Mouse (Mus musculus) lung, embryonic 16.5 days (tissue): ENCODE measurements at regions not wholly inside any gene's neighbourhood (a gene's known extent, or its start where the extent isn't known, plus 50 kb on each side); places are given as distances from the start of the nearest gene placed in this dataset.

ENCODE experiments used
- ATAC-seq: fragments of 200-750 bp; cut with Nextera tagmentation; 2 replicates; pipeline ENCODE4 v1.8.0; 2017; ENCODE audit warnings: low read depth, mild to moderate bottlenecking, moderate library complexity
- H3K27ac ChIP-seq: fragments of 300-500 bp; sonication (generic); 2 replicates; pipeline ENCODE4 v1.5.1; 2014; ENCODE audit warnings: mild to moderate bottlenecking, control low read depth, low read length
- H3K27me3 ChIP-seq: fragments of 300-500 bp; sonication (generic); 2 replicates; pipeline ENCODE4 v1.6.1; 2014; ENCODE audit warnings: low read depth, low read length, mixed read lengths; ENCODE audit not compliant: control insufficient read depth, insufficient read depth
- H3K36me3 ChIP-seq: fragments of 300-500 bp; sonication (generic); 2 replicates; pipeline ENCODE4 v1.6.1; 2014; ENCODE audit warnings: low read length; ENCODE audit not compliant: control insufficient read depth, insufficient read depth
- H3K4me1 ChIP-seq: fragments of 300-500 bp; sonication (generic); replicated peaks from 2 replicates; pipeline ENCODE4 v1.6.1; 2014; ENCODE audit warnings: low read length, mixed read lengths; ENCODE audit not compliant: control insufficient read depth, insufficient read depth
- H3K4me2 ChIP-seq: fragments of 300-500 bp; sonication (generic); 2 replicates; pipeline ENCODE4 v1.6.1; 2014; ENCODE audit warnings: low read depth, low read length, control low read depth
- H3K4me3 ChIP-seq: fragments of 300-500 bp; sonication (generic); 2 replicates; pipeline ENCODE4 v1.5.1; 2014; ENCODE audit warnings: mild to moderate bottlenecking, low read length, control low read depth
- H3K9ac ChIP-seq: fragments of 300-500 bp; sonication (generic); 2 replicates; pipeline ENCODE4 v1.6.1; 2014; ENCODE audit warnings: low read length, control low read depth
- H3K9me3 ChIP-seq: fragments of 300-500 bp; sonication (generic); 2 replicates; pipeline ENCODE4 v1.6.1; 2016; ENCODE audit warnings: low read length; ENCODE audit not compliant: control insufficient read depth
- WGBS: fragments of 180-500 bp; shearing (Covaris S2); extraction: QIAGEN DNeasy Blood & Tissue Kit; methylation state at CpG from one replicate; pipeline ENCODE4 v1.1.7; 2014; 5-methylcytosine and 5-hydroxymethylcytosine counted together

DNA sequence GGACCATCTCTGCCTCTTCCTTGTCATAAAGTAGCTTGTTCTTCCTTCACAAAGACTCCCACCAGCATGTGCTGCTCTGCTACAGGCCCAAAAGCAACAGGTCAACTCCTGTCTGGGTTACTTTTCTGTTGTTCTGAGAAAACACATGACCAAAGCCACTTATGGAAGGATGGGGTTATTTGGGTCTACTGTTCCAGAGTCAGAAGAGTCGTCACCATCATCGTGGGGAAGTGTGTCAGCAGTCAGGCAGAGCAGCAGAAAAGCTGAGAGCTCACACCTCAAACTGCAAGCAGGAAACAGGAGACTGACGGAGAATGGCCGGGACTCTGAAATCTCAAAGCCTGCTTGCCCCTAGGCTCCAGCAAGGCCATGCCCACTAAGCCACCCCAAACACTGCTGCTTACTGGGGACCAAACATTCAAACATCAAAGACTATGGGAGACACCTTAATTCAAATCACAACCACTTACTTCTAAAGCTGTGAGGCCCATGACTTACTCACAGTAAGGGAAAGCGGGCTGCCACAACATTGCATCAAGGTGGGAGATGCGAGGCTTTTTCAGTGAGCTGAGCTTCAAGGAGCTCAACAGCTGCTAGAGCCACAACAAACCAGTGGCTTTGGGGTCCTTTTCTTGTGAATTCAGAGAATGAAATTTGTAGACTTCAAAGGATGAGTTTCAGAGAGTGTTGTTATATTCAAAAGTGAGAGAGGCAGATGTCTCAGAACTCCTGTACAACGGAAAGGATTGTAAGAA lies 96.6 kb upstream of the Hs6st1 start:
- Histone ChIP-seq H3K9ac (no peak overlapping the region), H3K4me2 (no peak overlapping the region), H3K4me3 (no peak overlapping the region), H3K9me3 (no peaks in the 10 kb centered on the region), H3K27me3 (no peaks in the 10 kb centered on the region), H3K4me1 (peaks cover 6% of the 10 kb centered on the region), H3K27ac (no peak overlapping the region), H3K36me3 (no peaks in the 10 kb centered on the region)
- 63% methylated on average over 7 of the region's 7 CpGs for WGBS
- ATAC-seq = no peak

DNA sequence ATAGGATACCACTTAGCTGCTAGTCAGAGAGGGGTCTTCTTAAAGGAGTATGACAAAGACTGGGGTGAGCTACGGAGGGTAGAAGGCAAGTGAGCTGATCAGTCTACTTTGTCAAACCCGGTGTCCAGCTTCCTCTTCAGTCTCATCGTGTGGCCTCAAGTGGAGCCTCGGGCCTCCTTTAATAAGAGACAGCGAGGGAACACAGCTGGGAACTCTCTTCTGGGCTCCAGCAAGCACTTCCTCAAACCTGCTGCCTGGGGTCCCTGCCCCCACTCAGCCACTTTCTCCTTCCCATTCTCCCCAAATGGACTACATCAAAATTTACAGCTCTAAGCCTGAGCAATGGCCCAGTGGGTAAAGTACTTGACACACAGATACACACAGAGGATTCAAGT lies 96.0 kb upstream of the Hs6st1 start:
- Histone ChIP-seq H3K4me1 (peaks cover 6% of the 10 kb centered on the region), H3K9ac (no peak overlapping the region), H3K9me3 (no peaks in the 10 kb centered on the region), H3K36me3 (no peaks in the 10 kb centered on the region), H3K27ac (no peak overlapping the region), H3K27me3 (no peaks in the 10 kb centered on the region), H3K4me3 (no peak overlapping the region), H3K4me2 (no peak overlapping the region)
- no peak for ATAC-seq
- 25% methylated on average over 5 of the region's 5 CpGs for WGBS

DNA sequence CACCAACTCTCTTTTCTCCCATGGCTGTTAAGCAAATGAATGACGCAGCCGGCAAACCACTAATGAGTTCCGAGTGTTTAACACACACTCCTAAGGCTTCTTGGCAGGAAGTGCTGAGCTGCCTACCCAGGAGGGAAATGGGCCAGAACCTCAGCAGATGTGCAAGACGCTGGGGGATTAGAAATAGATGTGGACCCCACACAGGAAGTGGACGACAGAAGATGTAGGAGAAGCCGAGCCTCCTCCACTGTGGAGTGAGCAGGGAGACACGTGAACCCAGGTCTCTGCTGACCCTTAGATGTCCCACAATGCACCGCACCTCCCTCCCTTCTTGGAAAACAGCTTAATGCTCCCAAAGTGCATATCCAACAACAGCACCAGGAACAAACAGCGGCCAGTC lies 94.8 kb upstream of the Hs6st1 start:
- 42% methylated on average over 9 of the region's 9 CpGs for WGBS
- H3K4me2 ChIP-seq = no peak overlapping the region

DNA sequence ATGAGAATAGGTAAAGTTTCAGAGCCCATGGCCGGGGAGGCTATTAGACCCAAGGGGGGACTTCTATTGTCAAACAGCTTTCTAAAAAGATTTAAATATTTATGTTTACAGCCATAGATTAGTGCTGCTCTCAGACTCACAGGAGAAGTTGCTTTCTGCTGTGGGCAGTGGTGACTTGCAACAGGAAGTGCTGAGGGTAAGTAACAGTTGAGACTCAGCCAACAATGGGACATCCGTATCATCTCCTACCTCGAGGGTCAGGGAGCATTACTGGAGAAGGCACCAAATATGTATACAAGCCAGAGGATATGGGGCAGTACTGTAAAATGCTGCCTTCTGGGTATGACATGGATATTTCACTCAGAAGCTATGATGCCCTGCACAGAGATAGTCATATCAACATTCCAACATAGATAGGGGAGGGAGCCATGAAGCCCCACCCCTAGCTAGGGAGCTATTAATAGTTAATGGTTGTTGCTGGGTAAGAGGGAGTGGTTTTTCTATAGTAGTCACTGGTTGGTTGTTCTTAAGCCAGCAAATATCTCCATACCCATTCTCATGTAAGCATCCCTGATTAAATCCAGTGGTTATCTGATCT lies 92.5 kb upstream of the Hs6st1 start:
- ATAC-seq = peak; percentile 38; the same call in 1 of the 2 replicates
- Histone ChIP-seq H3K27me3 (no peaks in the 10 kb centered on the region), H3K27ac (no peak overlapping the region), H3K36me3 (no peaks in the 10 kb centered on the region), H3K4me1 (peaks cover 6% of the 10 kb centered on the region), H3K4me3 (no peak overlapping the region), H3K4me2 (no peak overlapping the region), H3K9me3 (no peaks in the 10 kb centered on the region), H3K9ac (no peak overlapping the region)
- WGBS = 57% methylated on average over 3 of the region's 3 CpGs

More for the DNA sequence above, 94.8 kb upstream of the Hs6st1 start:
- H3K9ac ChIP-seq = no peak overlapping the region
- peak overlapping the region; percentile 39 for H3K27ac ChIP-seq
- ATAC-seq = no peak; the same call in 1 of the 2 replicates
- no peaks in the 10 kb centered on the region for H3K36me3 ChIP-seq
- H3K4me1 ChIP-seq = peaks cover 6% of the 10 kb centered on the region
- H3K9me3 ChIP-seq = no peaks in the 10 kb centered on the region
- no peak overlapping the region for H3K4me3 ChIP-seq
- H3K27me3 ChIP-seq = no peaks in the 10 kb centered on the region

DNA sequence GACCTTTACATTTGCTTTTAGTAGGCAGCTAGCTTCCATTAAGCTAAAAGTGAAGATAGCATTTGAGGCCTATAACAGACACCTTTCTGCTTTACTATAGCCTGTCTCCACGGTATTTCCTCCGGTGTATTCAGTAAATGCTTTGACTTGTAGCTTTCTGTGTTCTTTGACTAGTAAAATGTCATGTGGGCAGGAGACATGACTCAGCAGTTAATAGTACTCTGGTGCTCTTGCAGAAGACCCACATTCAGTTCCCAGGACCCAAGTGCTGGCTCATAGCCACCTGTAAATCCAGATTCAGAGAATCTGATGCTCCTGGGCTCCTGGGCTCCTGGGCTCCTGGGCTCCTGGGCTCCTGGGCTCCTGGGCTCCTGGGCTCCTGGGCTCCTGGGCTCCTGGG lies 91.7 kb upstream of the Hs6st1 start:
- H3K27me3 ChIP-seq = no peaks in the 10 kb centered on the region
- no peaks in the 10 kb centered on the region for H3K9me3 ChIP-seq
- no peak overlapping the region for H3K27ac ChIP-seq
- H3K4me2 ChIP-seq = no peak overlapping the region
- H3K4me3 ChIP-seq = no peak overlapping the region
- no peak overlapping the region for H3K9ac ChIP-seq
- H3K4me1 ChIP-seq = peaks cover 6% of the 10 kb centered on the region
- ATAC-seq = no peak
- 72% methylated on average over 2 of the region's 2 CpGs for WGBS
- no peaks in the 10 kb centered on the region for H3K36me3 ChIP-seq

DNA sequence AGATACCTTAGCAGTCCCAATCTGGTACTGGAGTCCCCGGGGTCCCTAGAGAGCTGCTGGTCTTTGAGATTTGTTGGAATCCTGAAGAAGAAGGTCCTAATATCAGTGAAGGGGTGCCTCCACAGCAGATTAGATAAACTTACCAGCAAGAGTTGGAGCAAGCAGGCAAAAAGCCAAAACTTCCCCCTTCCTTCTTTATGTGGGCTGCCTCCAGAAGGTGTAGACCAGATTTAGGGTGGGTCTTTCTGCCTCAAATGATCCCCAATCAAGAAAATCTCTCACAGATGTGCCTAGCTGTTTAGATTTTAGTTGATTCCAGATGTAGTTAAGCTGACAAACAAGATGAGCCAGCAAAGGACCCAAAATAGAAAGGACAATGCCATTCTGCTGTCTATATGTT lies 90.1 kb upstream of the Hs6st1 start:
- Histone ChIP-seq H3K4me1 (peaks cover 6% of the 10 kb centered on the region), H3K9ac (no peak overlapping the region), H3K27me3 (no peaks in the 10 kb centered on the region), H3K9me3 (no peaks in the 10 kb centered on the region), H3K27ac (no peak overlapping the region), H3K4me2 (no peak overlapping the region), H3K4me3 (no peak overlapping the region), H3K36me3 (no peaks in the 10 kb centered on the region)
- ATAC-seq = no peak
- 70% methylated on average over 1 of the region's 1 CpGs for WGBS

DNA sequence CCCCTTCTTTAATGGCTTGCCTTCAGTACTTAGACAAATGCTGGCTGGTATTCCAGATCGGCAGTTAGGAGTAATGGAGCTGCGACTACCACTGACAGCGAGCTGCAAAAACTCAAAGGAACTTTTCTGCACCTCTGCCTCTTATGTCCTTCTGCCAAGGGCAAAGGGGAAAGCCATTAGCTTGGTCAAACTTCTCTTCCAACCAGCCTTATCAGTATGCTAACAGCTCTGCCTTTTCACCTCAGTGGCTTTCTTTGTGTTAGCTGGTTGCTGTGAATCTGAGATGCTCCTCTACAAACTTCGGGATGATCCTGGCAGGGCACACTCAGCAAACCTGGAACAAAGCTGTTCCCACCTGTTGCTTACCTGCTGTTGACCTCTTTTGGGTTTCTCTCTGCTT lies 89.4 kb upstream of the Hs6st1 start:
- no peaks in the 10 kb centered on the region for H3K9me3 ChIP-seq
- no peak overlapping the region for H3K27ac ChIP-seq
- no peak overlapping the region for H3K4me2 ChIP-seq
- no peak overlapping the region for H3K4me3 ChIP-seq
- no peaks in the 10 kb centered on the region for H3K36me3 ChIP-seq
- H3K9ac ChIP-seq = no peak overlapping the region
- no peaks in the 10 kb centered on the region for H3K27me3 ChIP-seq
- H3K4me1 ChIP-seq = peaks cover 2% of the 10 kb centered on the region; the same call in 1 of the 2 replicates
- no peak for ATAC-seq
- 46% methylated on average over 4 of the region's 4 CpGs for WGBS

DNA sequence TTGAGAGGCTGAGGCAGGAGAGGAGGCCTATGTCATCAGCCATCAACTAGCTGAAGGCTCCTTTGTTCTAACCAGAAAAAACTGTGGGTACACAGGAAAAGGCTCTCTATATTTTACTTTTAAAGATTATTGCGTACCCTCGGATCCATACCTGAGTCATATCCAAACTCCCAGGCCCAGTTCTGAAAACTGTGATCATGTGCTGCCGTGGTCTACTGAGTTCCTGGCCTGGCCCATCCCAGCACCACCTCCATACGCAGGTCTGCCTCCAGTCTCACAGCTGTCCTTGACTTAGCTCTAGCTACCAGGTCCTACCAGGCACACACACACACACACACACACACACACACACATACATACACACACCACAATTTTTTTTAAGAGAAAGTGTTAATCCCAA lies 87.0 kb upstream of the Hs6st1 start:
- ATAC-seq = no peak
- no peak overlapping the region for H3K9ac ChIP-seq
- no peaks in the 10 kb centered on the region for H3K36me3 ChIP-seq
- no peaks in the 10 kb centered on the region for H3K9me3 ChIP-seq
- no peaks in the 10 kb centered on the region for H3K4me1 ChIP-seq
- H3K4me2 ChIP-seq = no peak overlapping the region
- no peak overlapping the region for H3K27ac ChIP-seq
- H3K27me3 ChIP-seq = no peaks in the 10 kb centered on the region
- WGBS = 87% methylated on average over 4 of the region's 4 CpGs
- H3K4me3 ChIP-seq = no peak overlapping the region

DNA sequence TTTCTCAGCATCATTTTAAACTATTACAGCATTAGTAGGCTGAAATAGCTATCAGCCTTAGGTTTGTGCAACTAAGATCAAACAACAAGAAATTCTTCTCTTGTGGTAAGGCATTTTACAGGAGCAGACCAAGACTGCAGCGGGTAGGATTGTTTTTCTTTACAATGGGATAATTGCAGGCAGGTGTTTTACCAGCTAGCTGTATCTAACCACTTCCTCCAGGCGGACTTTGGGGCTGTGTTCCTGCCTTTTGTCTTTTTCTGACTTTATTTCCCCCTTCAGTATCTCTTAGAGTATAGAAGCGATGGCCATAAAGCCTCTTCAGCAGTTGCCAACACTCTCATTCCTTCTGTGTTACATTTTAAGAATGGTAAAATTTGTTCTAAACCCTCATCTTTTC lies 84.8 kb upstream of the Hs6st1 start:
- Histone ChIP-seq H3K9ac (no peak overlapping the region), H3K36me3 (no peaks in the 10 kb centered on the region), H3K4me1 (no peaks in the 10 kb centered on the region), H3K27ac (no peak overlapping the region), H3K9me3 (no peaks in the 10 kb centered on the region), H3K27me3 (no peaks in the 10 kb centered on the region), H3K4me2 (no peak overlapping the region), H3K4me3 (no peak overlapping the region)
- WGBS = 74% methylated on average over 3 of the region's 3 CpGs
- ATAC-seq = no peak
